Mouse (Mus musculus) testis, adult 2 months (tissue): ENCODE measurements around the gene Efl1. TPM values are rescaled to one million over a fixed set of nuclear protein-coding genes. Genes with fewer than 3 reads are reported as not detected.
A peak's percentile ranks its signal among the peaks of the same experiment; 100 is the strongest.
"Not testable (repeated sequence)": the region's sequence is repeated elsewhere in the genome, so short reads cannot be mapped to it uniquely, and the experiment has no call there.

Experiments used
- H3K27ac ChIP-seq: fragments of 200-500 bp; 2 replicates; pipeline ENCODE4 v1.5.1; 2012; ENCODE audit warnings: low read depth, low read length; ENCODE audit not compliant: control insufficient read depth, insufficient read depth
- H3K27me3 ChIP-seq: fragments of 200-500 bp; 2 replicates; pipeline ENCODE4 v1.6.1; 2012; ENCODE audit warnings: mild to moderate bottlenecking, low read length, moderate library complexity; ENCODE audit not compliant: control insufficient read depth, insufficient read depth
- H3K36me3 ChIP-seq: fragments of 200-500 bp; 2 replicates; pipeline ENCODE4 v1.6.1; 2012; ENCODE audit warnings: mild to moderate bottlenecking, low read length; ENCODE audit not compliant: control insufficient read depth, insufficient read depth
- H3K4me1 ChIP-seq: fragments of 200-500 bp; 2 replicates; pipeline ENCODE4 v1.6.1; 2012; ENCODE audit warnings: low read length; ENCODE audit not compliant: control insufficient read depth, insufficient read depth
- H3K4me3 ChIP-seq: fragments of 200-500 bp; 2 replicates; pipeline ENCODE4 v1.5.1; 2012; ENCODE audit warnings: low read depth, mild to moderate bottlenecking, low read length, moderate library complexity, mixed read lengths; ENCODE audit not compliant: control insufficient read depth
- CTCF ChIP-seq: fragments of 200-500 bp; IDR thresholded peaks from 2 replicates; pipeline ENCODE4 v1.5.1; 2012; ENCODE audit warnings: low read depth, mild to moderate bottlenecking, inconsistent platforms, low read length, moderate library complexity; ENCODE audit not compliant: control insufficient read depth, insufficient read depth, insufficient replicate concordance
- POLR2A ChIP-seq: fragments of 200-500 bp; IDR thresholded peaks from 2 replicates; pipeline ENCODE4 v1.6.1; 2012; ENCODE audit warnings: low read depth, mild to moderate bottlenecking, inconsistent platforms, low read length, moderate library complexity; ENCODE audit not compliant: control insufficient read depth
- polyA plus RNA-seq: library from polyadenylated mRNA; depleted of rRNA; stranded (reverse); fragments of >200 nt; gene quantifications from 2 replicates; pipeline ENCODE4 v1.2.3, GENCODE M21; 2012

Gene Efl1
- polyA plus RNA-seq, 1 experiment = 16.1 TPM

DNA sequence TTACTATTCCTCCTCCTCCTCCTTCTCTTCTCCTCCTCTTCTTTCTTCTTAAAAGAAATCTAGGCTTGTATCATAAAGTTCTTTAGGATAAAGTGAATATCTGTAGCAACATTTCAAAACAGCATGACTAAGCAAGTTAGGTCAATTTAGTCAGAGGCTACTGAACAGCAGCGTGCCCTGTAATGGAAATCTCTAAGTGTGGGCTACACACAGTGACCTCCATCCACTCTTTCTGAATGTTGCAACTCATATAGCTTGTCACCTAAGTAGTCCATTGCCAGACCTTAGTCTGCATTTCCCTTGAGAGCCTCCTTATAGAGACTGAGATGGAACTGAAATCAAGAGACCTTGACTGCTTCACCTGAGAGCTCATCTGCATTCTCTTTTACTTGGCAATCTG is 116.5 kb downstream of the Efl1 start:
- TF ChIP-seq POLR2A = no peak
- no peak overlapping the region for H3K4me3 ChIP-seq
- H3K4me1 ChIP-seq = no peaks in the 10 kb centered on the region
- no peaks in the 10 kb centered on the region for H3K36me3 ChIP-seq
- H3K27me3 ChIP-seq = no peaks in the 10 kb centered on the region
- no peak overlapping the region for H3K27ac ChIP-seq

DNA sequence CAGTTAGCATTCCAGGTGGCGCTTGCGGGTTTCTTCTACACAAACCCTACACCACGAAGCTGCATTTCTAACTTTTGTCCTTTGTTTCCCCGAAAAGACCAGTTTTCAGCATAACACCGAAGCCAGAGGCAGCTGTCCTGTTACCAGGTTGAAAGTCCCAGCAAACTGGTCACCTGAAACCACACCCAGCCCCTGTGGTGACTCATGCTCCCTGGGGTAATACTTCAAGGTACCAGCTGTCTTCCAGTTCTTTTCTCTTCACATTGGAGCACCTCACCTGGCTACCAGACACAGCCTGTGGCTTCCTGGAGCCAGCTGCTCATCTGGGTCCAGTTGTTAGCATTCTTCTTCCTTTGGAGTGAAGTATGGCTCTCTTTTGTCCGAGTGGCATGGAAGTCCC is 118.2 kb downstream of the Efl1 start:
- Histone ChIP-seq H3K27ac (no peak overlapping the region), H3K4me3 (no peak overlapping the region), H3K27me3 (no peaks in the 10 kb centered on the region), H3K4me1 (no peaks in the 10 kb centered on the region; the same call in 1 of the 2 replicates), H3K36me3 (no peaks in the 10 kb centered on the region)
- TF ChIP-seq POLR2A (no peak), CTCF (no peak)

DNA sequence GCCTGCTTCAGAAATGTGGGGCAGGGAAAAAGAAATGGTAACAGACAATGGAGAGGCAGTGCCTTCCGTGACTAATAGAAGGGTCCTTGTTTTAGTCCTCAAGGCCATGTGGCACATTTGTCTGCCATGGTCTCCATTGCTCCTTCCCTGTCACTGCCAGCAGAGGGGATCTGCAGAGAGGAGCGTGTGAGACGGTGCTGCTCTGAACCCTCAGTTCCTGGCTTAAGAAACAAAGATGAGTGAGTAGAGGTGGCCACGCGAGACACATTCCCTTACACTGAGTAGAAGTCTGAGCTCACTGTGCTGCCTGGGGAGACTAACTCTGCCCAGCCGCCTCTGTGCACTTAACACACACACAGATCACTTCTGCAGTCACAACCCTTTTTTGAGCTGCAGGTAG is 121.8 kb downstream of the Efl1 start:
- TF ChIP-seq CTCF (no peak), POLR2A (no peak)
- H3K27me3 ChIP-seq = no peaks in the 10 kb centered on the region
- H3K4me1 ChIP-seq = no peaks in the 10 kb centered on the region; the same call in none of the 2 replicates

GRCm38 (mm10) chr7:82770957-82771660 is 122.7 kb downstream of the Efl1 start:
- not testable (repeated sequence) for H3K36me3 ChIP-seq, H3K27me3 ChIP-seq, H3K4me1 ChIP-seq, H3K27ac ChIP-seq
- H3K4me3 ChIP-seq = peak overlapping the region; percentile 48

More for the DNA sequence above, 121.8 kb downstream of the Efl1 start:
- Histone ChIP-seq H3K36me3 (no peaks in the 10 kb centered on the region; the same call in 1 of the 2 replicates), H3K4me3 (no peak overlapping the region), H3K27ac (no peak overlapping the region)

- H3K36me3 ChIP-seq, H3K27me3 ChIP-seq, H3K4me1 ChIP-seq, H3K27ac ChIP-seq: not testable (repeated sequence)
- peak overlapping the region; percentile 48 for H3K4me3 ChIP-seq
Observed at GRCm38 (mm10) chr7:82771661-82772021, 123.2 kb downstream of the Efl1 start.

GRCm38 (mm10) chr7:82772481-82772880 is 124.1 kb downstream of the Efl1 start:
- H3K27ac ChIP-seq = no peak overlapping the region
- TF ChIP-seq CTCF (no peak), POLR2A (no peak)

DNA sequence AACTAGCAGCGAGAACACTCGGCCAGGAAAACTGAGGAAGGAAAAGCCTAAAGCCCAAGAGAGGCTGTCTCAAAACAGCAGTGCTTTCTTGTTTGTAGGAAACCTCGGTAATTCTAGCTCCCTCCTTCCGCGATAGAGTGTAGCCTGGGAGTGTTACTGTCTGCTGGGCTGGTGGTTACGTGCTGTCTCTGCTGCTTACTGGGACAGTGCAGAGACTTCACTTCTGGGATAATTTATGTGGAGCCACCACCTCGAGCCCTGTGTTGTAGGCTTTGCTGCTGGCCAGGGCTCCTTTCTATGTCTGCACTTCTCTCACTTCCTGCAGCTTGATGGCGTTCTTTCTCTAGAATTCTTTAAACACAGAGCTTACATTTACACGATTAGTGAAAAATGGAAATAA is 124.7 kb downstream of the Efl1 start:
- H3K4me1 ChIP-seq = no peaks in the 10 kb centered on the region; the same call in none of the 2 replicates
- H3K4me3 ChIP-seq = no peak overlapping the region
- H3K36me3 ChIP-seq = no peaks in the 10 kb centered on the region; the same call in 1 of the 2 replicates
- H3K27me3 ChIP-seq = no peaks in the 10 kb centered on the region
- TF ChIP-seq CTCF = no peak
- no peak for TF ChIP-seq POLR2A
- H3K27ac ChIP-seq = no peak overlapping the region

More at GRCm38 (mm10) chr7:82772481-82772880, 124.1 kb downstream of the Efl1 start:
- Histone ChIP-seq H3K36me3 (no peaks in the 10 kb centered on the region; the same call in 1 of the 2 replicates), H3K4me1 (no peaks in the 10 kb centered on the region; the same call in none of the 2 replicates), H3K27me3 (no peaks in the 10 kb centered on the region), H3K4me3 (no peak overlapping the region)

GRCm38 (mm10) chr7:82773884-82774283 is 125.5 kb downstream of the Efl1 start:
- H3K27ac ChIP-seq = no peak overlapping the region
- TF ChIP-seq POLR2A = peak; percentile 49; the same call in 1 of the 2 replicates
- no peak for TF ChIP-seq CTCF
- no peaks in the 10 kb centered on the region; the same call in none of the 2 replicates for H3K4me1 ChIP-seq
- no peaks in the 10 kb centered on the region; the same call in 1 of the 2 replicates for H3K36me3 ChIP-seq
- H3K4me3 ChIP-seq = peak overlapping the region; percentile 60
- no peaks in the 10 kb centered on the region for H3K27me3 ChIP-seq
